Mouse (Mus musculus) heart, embryonic 16.5 days (tissue): ENCODE results near the gene Vrk1. TPM values are rescaled to one million over a fixed set of nuclear protein-coding genes. Genes with fewer than 3 reads are reported as not detected.

Experiments
- ATAC-seq: fragments of 200-750 bp; cut with Nextera tagmentation; replicated peaks from 2 replicates; pipeline ENCODE4 v1.8.0; 2017; ENCODE audit warnings: moderate number of reproducible peaks; ENCODE audit not compliant: insufficient read depth, low FRiP score; ENCODE audit errors: extremely low read depth
- H3K27ac ChIP-seq: fragments of 300-500 bp; sonication (generic); 2 replicates; pipeline ENCODE4 v1.5.1; 2014; ENCODE audit warnings: mild to moderate bottlenecking, low read length, control low read depth, moderate library complexity
- H3K27me3 ChIP-seq: fragments of 300-500 bp; sonication (generic); 2 replicates; pipeline ENCODE4 v1.6.1; 2014; ENCODE audit warnings: low read length, mixed read lengths; ENCODE audit not compliant: control insufficient read depth, insufficient read depth
- H3K36me3 ChIP-seq: fragments of 300-500 bp; sonication (generic); 2 replicates; pipeline ENCODE4 v1.6.1; 2014; ENCODE audit not compliant: control insufficient read depth, insufficient read depth
- H3K4me1 ChIP-seq: fragments of 300-500 bp; sonication (generic); 2 replicates; pipeline ENCODE4 v1.6.1; 2014; ENCODE audit warnings: low read length, mixed read lengths; ENCODE audit not compliant: control insufficient read depth, insufficient read depth
- H3K4me2 ChIP-seq: fragments of 300-500 bp; sonication (generic); 2 replicates; pipeline ENCODE4 v1.6.1; 2014; ENCODE audit warnings: low read depth, mild to moderate bottlenecking, control low read depth, low read length
- H3K4me3 ChIP-seq: fragments of 300-500 bp; sonication (generic); 2 replicates; pipeline ENCODE4 v1.5.1; 2014; ENCODE audit warnings: mild to moderate bottlenecking, control low read depth, low read length
- H3K9ac ChIP-seq: fragments of 300-500 bp; sonication (generic); 2 replicates; pipeline ENCODE4 v1.6.1; 2014; ENCODE audit warnings: low read length, control low read depth
- H3K9me3 ChIP-seq: fragments of 300-500 bp; sonication (generic); replicated peaks from 2 replicates; pipeline ENCODE4 v1.6.1; 2016; ENCODE audit warnings: low read length; ENCODE audit not compliant: control insufficient read depth
- WGBS: fragments of 180-500 bp; shearing (Covaris S2); extraction: QIAGEN DNeasy Blood & Tissue Kit; methylation state at CpG from one replicate; pipeline ENCODE4 v1.1.7; 2014; 5-methylcytosine and 5-hydroxymethylcytosine counted together
- polyA plus RNA-seq: library from polyadenylated mRNA; unstranded; fragments of >200 nt; fragmentation: Nextera tagmentation; extraction: Ambion mirVana; gene quantifications from 2 replicates; pipeline ENCODE4 v1.2.1, GENCODE M21; 2015

The Vrk1 gene
- polyA plus RNA-seq, 1 experiment from 2014 or later = 50.5 TPM

- Histone ChIP-seq H3K4me3 (no peak overlapping the region), H3K9me3 (no peaks in the 10 kb centered on the region), H3K27ac (no peak overlapping the region), H3K4me1 (no peaks in the 10 kb centered on the region), H3K27me3 (no peaks in the 10 kb centered on the region), H3K4me2 (no peak overlapping the region), H3K36me3 (no peaks in the 10 kb centered on the region), H3K9ac (no peak overlapping the region)
- WGBS = 70% methylated on average over 14 of the region's 14 CpGs
- ATAC-seq = no peak
These were observed 97.2 kb downstream of the Vrk1 start for GRCm38 (mm10) chr12:106107272-106107671.

GRCm38 (mm10) chr12:106115070-106115891 is 105.3 kb downstream of the Vrk1 start:
- WGBS = 35% methylated on average over 6 of the region's 6 CpGs
- H3K4me1 ChIP-seq = no peaks in the 10 kb centered on the region

GRCm38 (mm10) chr12:106115892-106116206 is 105.8 kb downstream of the Vrk1 start:
- H3K4me1 ChIP-seq = no peaks in the 10 kb centered on the region
- no peaks in the 10 kb centered on the region for H3K9me3 ChIP-seq
- 50% methylated on average over 5 of the region's 5 CpGs for WGBS
- H3K27me3 ChIP-seq = no peaks in the 10 kb centered on the region
- no peak overlapping the region for H3K4me2 ChIP-seq
- H3K4me3 ChIP-seq = no peak overlapping the region
- no peak overlapping the region for H3K9ac ChIP-seq
- ATAC-seq = no peak
- H3K36me3 ChIP-seq = no peaks in the 10 kb centered on the region
- H3K27ac ChIP-seq = no peak overlapping the region

More at GRCm38 (mm10) chr12:106115070-106115891, 105.3 kb downstream of the Vrk1 start:
- Histone ChIP-seq H3K9me3 (no peaks in the 10 kb centered on the region), H3K36me3 (no peaks in the 10 kb centered on the region), H3K9ac (no peak overlapping the region), H3K27me3 (no peaks in the 10 kb centered on the region), H3K4me3 (no peak overlapping the region), H3K4me2 (no peak overlapping the region), H3K27ac (no peak overlapping the region)
- no peak for ATAC-seq

GRCm38 (mm10) chr12:106123276-106123675 is 113.2 kb downstream of the Vrk1 start:
- Histone ChIP-seq H3K4me3 (no peak overlapping the region), H3K9ac (no peak overlapping the region), H3K27me3 (no peaks in the 10 kb centered on the region), H3K36me3 (no peaks in the 10 kb centered on the region), H3K4me1 (no peaks in the 10 kb centered on the region), H3K27ac (no peak overlapping the region), H3K9me3 (no peaks in the 10 kb centered on the region), H3K4me2 (no peak overlapping the region)
- ATAC-seq = no peak
- 71% methylated on average over 14 of the region's 14 CpGs for WGBS

GRCm38 (mm10) chr12:106124581-106124980 is 114.6 kb downstream of the Vrk1 start:
- no peak overlapping the region for H3K4me3 ChIP-seq
- no peak overlapping the region for H3K27ac ChIP-seq
- no peaks in the 10 kb centered on the region for H3K9me3 ChIP-seq
- ATAC-seq = no peak
- H3K9ac ChIP-seq = no peak overlapping the region
- WGBS = 88% methylated on average over 3 of the region's 3 CpGs
- no peaks in the 10 kb centered on the region for H3K27me3 ChIP-seq
- H3K4me2 ChIP-seq = no peak overlapping the region
- H3K4me1 ChIP-seq = no peaks in the 10 kb centered on the region
- no peaks in the 10 kb centered on the region for H3K36me3 ChIP-seq

Other genes with a start within 250 kb of the Vrk1 start
- 138 and 166 TPM in 2 replicates for gene Papola, start 225.5 kb upstream of the Vrk1 start, polyA plus RNA-seq